Mouse (Mus musculus) layer of hippocampus, adult 9-11 months (tissue): ENCODE results near the gene Hip1.
"Not testable (repeated sequence)": the region's sequence is repeated elsewhere in the genome, so short reads cannot be mapped to it uniquely, and the experiment has no call there.

Experiments
- DNase-seq: peaks from one replicate; pipeline ENCODE4 v3.0.0; 2022

Hip1 gene

GRCm38 (mm10) chr5:135488881-135489694, 55.8 kb downstream of the Hip1 start:
- peak; percentile 66 for DNase-seq

GRCm38 (mm10) chr5:135488222-135488880, 56.6 kb downstream of the Hip1 start:
- DNase-seq, result no peak

- DNase-seq, result no peak
Measured at GRCm38 (mm10) chr5:135485289-135485688, 59.6 kb downstream of the Hip1 start.

DNA sequence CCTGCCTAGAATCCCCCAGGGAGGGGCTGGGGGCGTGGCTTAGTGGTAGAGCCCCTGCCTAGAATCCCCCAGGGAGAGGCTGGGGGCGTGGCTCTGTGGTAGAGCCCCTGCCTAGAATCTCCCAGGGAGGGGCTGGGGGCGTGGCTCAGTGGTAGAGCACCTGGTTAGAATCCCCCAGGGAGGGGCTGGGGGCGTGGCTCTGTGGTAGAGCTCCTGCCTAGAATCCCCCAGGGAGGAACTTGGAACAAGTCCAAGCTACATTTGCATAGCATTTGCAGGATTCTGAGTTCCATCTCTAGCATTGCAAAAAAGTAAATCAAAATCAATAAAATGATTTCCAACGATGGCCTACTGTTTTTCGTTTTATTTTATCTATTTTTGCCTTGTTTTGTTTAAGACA, 61.1 kb downstream of the Hip1 start:
- DNase-seq, result not testable (repeated sequence)

GRCm38 (mm10) chr5:135478877-135479600, 65.9 kb downstream of the Hip1 start:
- no peak for DNase-seq

DNA sequence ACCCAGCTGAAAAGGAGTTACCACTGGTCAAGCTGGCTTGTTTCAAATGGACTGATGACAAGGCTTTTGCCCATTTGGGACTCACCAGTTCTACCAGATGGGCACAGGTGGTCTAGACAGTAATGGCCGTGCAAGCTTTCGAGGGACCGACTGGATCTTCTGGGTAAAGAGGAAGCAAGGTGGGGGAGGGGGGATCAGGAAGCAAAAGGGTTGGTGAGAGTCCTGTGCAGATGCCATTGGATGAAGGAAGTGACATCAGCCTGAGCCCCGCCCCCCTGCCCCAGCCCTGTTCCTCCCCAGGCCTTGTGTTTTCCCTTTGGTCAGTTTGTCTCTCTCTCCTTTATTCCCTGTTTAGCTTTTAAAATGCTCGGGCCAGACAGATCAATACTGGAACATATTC, 68.7 kb downstream of the Hip1 start:
- no peak for DNase-seq

DNA sequence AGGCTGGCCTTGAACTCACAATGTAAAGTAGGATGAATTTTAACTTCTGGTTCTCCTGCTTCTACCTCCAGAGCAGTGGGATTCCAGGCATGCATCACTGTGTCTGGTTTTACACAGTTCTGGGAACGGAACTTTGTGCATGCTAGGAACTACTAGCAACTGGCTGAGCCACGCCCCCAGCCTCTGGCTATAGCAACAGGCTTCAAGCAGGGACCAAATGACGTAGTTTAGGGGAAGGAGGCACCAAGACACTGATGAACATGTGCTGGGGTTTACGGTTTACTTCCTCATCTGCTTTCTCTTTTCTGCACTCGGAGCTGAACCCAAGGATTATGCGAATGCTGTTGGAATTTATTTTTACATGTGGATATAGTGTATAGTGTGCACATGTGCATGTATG, 72.5 kb downstream of the Hip1 start:
- peak; percentile 34 for DNase-seq

DNA sequence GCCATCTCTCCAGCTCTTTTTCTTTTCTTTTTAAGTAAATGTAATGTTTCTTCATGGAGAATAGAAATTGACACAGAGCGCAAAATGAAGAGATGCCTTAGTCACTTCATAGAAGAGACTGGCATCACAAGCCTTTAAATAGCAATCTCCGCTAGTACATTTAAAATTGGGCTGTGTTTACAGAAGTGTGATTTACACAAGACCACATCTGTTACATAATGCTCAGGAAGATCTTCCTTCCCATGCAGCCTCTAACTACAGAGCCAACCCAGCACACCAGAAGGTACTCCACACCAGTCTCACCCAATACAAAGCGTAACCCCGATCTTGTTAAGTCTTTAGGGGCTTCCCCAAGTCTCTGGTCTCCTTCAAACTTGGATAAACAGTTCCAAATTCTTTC, 73.2 kb downstream of the Hip1 start:
- DNase-seq, result no peak

DNA sequence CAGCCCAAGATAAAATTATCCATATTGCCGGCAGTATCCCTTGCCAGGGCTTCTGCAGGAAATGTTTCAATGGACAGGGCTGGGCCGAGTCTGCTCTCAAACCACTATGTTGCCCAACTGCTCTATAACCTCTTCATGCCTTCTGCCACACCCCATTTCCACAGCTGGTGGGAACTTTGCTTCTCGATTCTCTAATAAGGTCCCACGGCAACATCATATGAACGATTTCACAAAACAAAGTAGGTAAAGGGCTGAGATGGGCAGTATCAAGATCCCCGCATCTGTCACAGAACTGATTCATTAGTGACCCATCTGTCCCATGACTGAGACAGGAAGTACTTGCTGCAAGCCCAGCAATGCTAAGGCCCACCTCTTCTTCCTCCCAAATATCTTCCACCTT, 76.6 kb downstream of the Hip1 start:
- DNase-seq, result no peak

DNA sequence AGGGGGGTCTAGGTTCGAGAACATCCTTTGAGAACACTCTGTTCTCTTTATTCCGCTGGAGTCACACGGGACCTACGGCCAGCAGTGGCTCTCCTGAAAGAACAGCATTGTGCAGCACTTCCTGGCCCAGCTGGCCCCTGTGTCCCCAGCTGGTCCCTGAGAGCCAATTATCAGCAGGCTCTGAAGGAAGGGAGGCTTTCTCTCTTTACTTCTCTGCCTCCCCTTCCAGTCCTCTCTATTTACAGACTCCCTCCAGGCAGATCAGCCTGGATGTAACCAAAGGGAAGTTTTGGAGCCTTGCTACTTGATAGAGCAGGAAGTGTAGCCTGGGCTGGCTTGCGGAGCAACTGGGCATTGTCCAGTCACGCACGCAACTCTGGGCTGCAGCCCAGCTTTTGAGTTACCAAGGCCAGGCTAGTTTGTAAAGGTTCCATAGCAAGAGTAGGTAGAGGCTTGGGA, 79.1 kb downstream of the Hip1 start:
- DNase-seq, result peak; percentile 75

DNA sequence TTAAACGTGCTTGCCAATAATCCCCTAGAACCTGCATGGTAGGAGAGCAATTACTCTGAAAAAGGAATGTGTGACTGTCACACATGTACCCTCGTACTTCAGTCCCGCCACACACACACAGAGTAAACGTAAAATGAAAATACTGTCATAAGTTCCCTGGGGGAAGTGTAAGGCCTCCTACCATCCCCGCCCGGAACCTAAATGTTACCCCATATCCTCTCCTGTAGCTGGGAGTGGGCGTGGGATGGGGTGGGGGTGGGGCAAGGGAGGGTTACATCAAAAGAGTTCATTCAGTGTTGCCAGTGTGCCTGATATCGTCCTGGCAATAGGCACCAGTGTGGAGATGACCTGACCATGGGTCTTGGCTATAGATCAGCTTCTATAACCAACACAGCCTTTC, 81.5 kb downstream of the Hip1 start:
- DNase-seq, result no peak

- DNase-seq, result no peak
Measured at GRCm38 (mm10) chr5:135460833-135461173, 84.1 kb downstream of the Hip1 start.

DNA sequence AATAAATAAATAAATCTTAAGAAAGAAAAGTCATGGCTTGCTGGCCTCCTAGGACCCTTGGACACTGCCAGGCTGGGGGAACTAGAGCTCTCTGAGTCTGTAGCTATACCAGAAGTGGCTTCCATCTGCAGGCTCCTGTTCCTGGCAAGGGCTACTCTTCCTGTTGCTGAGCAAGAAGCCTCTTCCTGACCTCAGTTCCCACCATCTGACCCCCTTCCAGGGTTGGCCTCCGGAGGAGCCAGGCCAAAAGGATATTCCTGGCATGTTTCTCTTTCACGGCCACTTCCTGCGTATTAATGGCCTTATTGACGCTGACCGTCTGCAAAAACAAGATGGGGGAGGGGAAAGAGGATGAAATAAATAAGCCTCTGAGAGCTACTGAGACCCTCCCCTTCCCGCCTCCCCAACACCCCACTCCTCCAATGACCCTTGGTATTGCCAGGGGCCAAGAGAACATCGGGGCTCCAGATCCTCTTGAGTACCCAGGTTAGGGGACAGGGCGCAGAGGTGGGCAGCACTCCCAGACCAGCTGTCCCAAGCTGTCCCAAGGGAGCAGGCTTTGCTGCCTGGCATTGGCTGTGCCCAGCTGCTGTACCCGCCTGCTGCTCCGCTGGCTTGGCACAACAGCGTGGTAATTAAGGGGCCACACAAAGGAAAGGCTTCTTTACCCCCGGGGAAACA, 84.6 kb downstream of the Hip1 start:
- DNase-seq, result peak; percentile 82

DNA sequence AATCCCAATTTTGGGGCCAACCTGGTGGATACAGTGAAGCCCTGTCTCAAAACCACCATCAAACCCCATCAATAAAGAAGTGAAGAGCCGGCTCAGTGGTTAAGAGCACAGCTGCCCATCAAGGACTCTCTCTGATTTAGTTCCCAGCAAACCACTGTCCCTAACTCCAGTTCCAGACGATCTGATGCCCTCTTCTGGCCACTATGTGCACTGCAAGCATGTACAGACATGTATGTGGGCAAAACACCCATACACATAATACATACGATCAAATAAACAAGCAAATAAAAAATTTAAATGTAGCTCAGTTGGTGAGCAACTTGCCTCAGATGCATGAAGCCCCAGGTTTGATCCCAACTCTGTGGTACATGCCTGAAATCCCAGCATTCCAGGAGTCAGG, 85.4 kb downstream of the Hip1 start:
- DNase-seq, result no peak

DNA sequence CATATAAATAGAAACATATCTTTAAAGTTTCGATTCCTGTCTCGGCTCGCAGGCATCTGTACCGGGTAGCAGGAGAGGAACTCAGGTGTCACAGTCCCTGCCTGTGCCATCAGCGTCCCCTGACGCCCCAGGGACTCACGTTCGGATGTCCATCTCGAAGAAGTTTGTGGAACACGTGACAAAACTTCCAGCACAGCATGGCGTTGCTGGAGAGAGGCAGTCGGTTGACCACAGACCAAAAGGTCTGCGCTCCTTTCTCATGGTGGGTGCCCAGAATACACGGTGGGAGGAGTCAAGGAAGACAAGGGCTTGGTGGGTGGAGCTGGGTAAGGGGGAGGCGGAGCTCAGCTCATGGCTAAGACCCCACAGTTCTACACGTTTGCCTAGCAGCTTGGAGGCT, 87.0 kb downstream of the Hip1 start:
- DNase-seq, result no peak

DNA sequence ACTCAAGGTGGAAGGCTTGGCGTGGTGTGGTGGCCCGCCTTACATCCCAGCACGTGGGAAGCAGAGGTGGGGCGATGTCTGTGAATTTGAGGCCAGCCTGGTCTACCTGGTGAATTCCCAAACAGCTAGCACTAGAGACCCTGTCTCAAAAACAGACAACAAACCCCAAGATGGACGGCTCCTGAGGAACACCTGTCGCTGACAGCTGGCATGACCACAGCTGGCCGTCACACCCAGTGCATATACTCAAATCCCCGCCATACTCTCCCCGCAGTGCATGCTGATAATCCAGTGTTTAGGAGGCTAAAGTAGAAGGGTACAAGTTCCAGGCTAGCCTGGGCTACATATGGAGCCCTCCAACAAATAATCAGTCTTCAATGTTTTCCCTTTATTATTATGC, 88.4 kb downstream of the Hip1 start:
- no peak for DNase-seq

DNA sequence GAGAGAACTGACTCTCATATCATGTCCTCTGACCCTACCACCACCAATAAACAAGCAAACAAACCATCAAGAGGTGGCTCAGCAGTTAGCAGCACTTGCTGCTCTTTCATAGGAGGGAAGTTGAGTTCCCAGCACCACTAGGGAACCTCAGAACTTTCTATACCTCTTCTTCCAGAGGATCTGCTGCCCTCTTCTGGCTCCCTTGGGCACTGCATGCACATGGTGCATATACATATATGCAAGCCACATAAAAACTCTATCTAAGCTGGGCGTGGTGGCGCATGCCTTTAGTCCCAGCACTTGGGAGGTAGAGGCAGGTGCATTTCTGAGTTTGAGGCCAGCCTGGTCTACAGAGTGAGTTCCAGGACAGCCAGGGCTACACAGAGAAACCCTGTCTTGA, 90.7 kb downstream of the Hip1 start:
- no peak for DNase-seq

DNA sequence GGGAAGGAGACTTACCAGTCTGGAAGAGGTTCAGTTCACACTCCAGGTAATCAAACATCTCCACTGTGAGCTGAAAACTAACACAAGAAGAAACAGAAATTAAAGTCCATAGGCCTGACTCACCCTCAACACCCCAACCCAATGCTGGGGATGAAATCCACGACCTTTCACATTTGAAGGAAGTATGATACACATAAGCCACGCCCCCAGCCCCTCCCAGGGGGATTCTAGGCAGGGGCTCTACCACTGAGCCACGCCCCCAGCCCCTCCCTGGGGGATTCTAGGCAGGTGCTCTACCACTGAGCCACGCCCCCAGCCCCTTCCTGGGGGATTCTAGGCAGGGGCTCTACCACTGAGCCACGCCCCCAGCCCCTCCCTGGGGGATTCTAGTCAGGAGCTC, 93.4 kb downstream of the Hip1 start:
- DNase-seq, result not testable (repeated sequence)

DNA sequence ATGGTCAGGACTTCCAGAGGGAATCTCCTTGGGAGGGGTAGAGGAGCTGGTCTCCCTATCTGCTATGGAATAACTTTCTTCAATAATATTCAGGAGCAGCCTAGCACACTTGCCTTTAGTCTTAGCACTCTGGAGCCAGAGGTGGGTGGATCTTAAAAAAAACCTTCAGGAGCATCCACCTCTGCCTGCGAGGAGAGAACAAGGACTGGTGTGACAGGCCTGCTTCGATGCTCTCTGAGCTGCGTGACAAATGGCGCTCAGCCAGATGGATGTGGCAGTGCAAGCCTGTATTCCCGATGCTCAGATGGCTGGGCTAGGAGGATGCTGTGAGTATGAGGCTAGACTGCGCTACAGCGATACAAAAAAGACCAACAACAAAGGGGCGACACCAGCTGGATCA, 93.8 kb downstream of the Hip1 start:
- DNase-seq, result no peak

- DNase-seq, result no peak
Measured at GRCm38 (mm10) chr5:135445755-135446154, 99.2 kb downstream of the Hip1 start.

DNA sequence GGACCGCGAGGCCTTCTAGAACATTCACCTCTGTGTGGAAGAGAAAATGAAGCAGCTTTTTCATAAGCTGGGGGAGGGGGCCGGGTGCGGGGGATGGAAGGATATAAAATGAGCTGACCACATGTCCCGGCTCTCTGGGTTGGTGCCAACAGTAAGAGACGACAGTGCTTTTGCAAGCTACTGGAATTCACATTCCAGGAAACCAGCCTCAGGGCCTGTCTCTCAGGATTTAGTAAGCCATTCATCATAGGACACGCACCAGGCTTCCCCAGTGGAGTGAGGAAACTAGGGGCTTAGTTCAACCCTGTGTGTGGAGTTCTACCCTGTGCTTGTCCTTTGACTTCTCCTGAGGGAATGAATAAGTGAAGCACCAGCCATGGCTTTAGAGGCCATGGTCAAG, 102.5 kb downstream of the Hip1 start:
- DNase-seq, result no peak

DNA sequence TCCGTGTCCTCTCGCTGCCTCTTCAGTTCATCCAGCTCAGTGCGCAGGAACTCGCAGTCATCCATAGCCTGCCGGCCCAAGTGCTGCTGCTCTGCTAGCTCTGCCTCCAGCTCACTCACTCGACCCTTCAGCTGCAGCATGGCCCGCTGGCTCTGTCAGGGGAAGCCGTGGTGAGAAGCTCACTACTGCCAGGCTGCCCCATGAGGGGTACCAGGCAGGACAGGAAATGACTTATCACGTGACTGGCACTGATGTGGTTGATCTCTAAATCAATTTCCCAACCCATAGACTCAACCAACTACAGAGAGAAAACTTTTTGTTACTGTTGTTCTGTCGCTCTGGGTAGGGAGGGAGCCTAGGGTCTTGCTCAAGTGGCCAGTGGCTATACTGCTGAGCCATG, 109.9 kb downstream of the Hip1 start:
- no peak for DNase-seq

DNA sequence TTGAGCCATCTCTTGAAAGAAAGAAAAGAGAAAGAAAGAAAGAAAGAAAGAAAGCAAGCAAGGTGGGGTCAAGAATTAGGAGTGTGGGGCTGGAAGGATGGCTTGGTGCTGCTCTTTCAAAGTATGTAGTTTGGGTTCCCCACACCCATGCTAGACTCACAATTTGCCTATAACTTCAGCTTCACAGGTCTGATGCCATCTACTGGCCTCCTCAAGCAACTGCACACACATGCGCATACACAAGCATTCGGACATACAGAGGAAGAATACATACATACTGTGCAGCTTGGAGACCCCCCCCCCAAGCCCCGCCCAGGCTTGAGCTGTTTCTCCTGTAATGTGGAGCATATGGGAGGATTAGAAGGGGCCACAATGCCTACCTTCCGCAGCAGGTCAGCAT, 111.1 kb downstream of the Hip1 start:
- DNase-seq, result no peak
